Mouse (Mus musculus): Measurements from ENCODE around the gene Max.

Gene Max

GRCm38 (mm10) chr12:76920990-76921389 is 41.0 kb downstream of the Max start:
- DNase-seq (ENCODE audit: inconsistent ontology term), result no peak

GRCm38 (mm10) chr12:76920398-76920797 is 41.6 kb downstream of the Max start:
- DNase-seq (ENCODE audit: inconsistent ontology term), result no peak

- no peak for DNase-seq (ENCODE audit: inconsistent ontology term)
These were observed 43.1 kb downstream of the Max start for GRCm38 (mm10) chr12:76918855-76919254.

GRCm38 (mm10) chr12:76918113-76918512 is 43.9 kb downstream of the Max start:
- DNase-seq (ENCODE audit: inconsistent ontology term), result no peak

GRCm38 (mm10) chr12:76916163-76916562 is 45.8 kb downstream of the Max start:
- no peak for DNase-seq (ENCODE audit: inconsistent ontology term)

GRCm38 (mm10) chr12:76912193-76912592 is 49.8 kb downstream of the Max start:
- no peak for DNase-seq (ENCODE audit: inconsistent ontology term)

- no peak for DNase-seq (ENCODE audit: inconsistent ontology term)
These were observed 50.8 kb downstream of the Max start for GRCm38 (mm10) chr12:76911171-76911726.

- no peak for DNase-seq (ENCODE audit: inconsistent ontology term)
These were observed 51.6 kb downstream of the Max start for GRCm38 (mm10) chr12:76910258-76910940.

GRCm38 (mm10) chr12:76909218-76909617 is 52.8 kb downstream of the Max start:
- DNase-seq (ENCODE audit: inconsistent ontology term), result no peak

GRCm38 (mm10) chr12:76906278-76906677 is 55.7 kb downstream of the Max start:
- no peak for DNase-seq (ENCODE audit: inconsistent ontology term)

- DNase-seq (ENCODE audit: inconsistent ontology term), result no peak
These were observed 60.3 kb downstream of the Max start for GRCm38 (mm10) chr12:76901508-76902294.

- DNase-seq (ENCODE audit: inconsistent ontology term), result no peak
These were observed 62.6 kb downstream of the Max start for GRCm38 (mm10) chr12:76899261-76899975.

GRCm38 (mm10) chr12:76898141-76898540 is 63.9 kb downstream of the Max start:
- DNase-seq (ENCODE audit: inconsistent ontology term), result no peak

GRCm38 (mm10) chr12:76897006-76897405 is 65.0 kb downstream of the Max start:
- no peak for DNase-seq (ENCODE audit: inconsistent ontology term)

GRCm38 (mm10) chr12:76896566-76896965 is 65.4 kb downstream of the Max start:
- DNase-seq (ENCODE audit: inconsistent ontology term), result no peak

- no peak for DNase-seq (ENCODE audit: inconsistent ontology term)
These were observed 66.2 kb downstream of the Max start for GRCm38 (mm10) chr12:76895777-76896176.

GRCm38 (mm10) chr12:76894792-76895559 is 67.0 kb downstream of the Max start:
- DNase-seq (ENCODE audit: inconsistent ontology term), result no peak

GRCm38 (mm10) chr12:76892910-76893695 is 68.9 kb downstream of the Max start:
- DNase-seq (ENCODE audit: inconsistent ontology term), result no peak

GRCm38 (mm10) chr12:76891160-76891559 is 70.8 kb downstream of the Max start:
- DNase-seq (ENCODE audit: inconsistent ontology term), result no peak

- DNase-seq (ENCODE audit: inconsistent ontology term), result no peak
These were observed 72.4 kb downstream of the Max start for GRCm38 (mm10) chr12:76889404-76890184.
